Mouse (Mus musculus) retina, embryonic 14.5 days (tissue): ENCODE measurements around the gene Ganab.
A peak's percentile ranks its signal among the peaks of the same experiment; 100 is the strongest.
"Not testable (repeated sequence)": the region's sequence is repeated elsewhere in the genome, so short reads cannot be mapped to it uniquely, and the experiment has no call there.

Experiments used
- DNase-seq: peaks from one replicate; pipeline ENCODE4 v3.0.0-alpha.2; 2015; ENCODE audit warnings: low spot score

Ganab gene

DNA sequence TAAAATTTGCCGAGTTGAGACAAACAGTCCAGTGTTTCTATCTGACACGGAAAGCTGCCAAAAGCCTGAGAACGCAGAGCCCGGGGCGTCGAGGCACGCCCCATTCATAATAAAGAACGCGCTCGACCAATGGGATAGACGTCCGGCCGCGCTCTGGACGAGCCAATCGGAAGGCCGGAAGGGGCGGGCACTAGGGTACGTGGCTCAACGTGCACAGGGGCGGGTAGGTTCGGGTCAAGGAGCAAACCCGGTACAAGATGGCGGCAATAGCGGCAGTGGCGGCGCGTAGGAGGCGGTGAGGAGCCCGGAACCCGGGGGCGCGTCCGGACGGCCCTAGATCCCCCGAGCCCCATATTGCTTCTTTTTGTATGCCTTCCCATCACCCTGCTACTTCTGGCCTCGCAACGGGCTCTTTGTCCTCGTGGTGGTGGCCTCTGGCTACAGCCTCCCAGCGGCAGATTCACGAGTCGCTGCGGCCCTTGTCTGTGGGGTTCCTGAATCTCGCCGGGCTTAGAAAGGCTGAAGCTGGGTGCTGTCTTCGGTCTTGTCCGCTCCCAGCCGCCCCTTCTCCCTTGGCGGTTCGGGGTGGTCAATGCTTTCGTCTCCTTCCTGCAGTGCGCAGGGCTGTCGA is at the start of gene Ganab:
TSS of gene Ganab (plus strand) at position 207 of the 631 bp plus-strand sequence.
- DNase-seq: peak; percentile 98

DNA sequence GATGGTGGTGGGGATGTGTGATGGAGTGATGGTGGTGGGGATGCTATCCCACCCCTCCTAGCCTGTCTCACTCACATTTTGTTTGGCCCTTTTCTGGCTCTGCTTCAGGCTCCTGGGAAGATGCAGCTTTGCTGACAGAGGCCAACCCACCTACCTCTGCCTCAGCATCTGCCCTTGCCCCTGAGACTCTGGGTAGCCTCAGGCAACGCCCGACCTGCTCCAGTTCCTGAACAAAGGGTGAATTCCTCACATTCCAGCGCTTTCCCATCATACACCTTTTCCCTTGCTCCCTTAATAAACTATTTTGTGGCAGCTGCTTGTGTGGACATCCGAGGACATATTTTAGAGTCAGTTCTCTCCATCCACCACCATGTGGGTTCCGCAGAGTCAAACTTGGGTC is 49.5 kb upstream of the Ganab start:
- no peak for DNase-seq

DNA sequence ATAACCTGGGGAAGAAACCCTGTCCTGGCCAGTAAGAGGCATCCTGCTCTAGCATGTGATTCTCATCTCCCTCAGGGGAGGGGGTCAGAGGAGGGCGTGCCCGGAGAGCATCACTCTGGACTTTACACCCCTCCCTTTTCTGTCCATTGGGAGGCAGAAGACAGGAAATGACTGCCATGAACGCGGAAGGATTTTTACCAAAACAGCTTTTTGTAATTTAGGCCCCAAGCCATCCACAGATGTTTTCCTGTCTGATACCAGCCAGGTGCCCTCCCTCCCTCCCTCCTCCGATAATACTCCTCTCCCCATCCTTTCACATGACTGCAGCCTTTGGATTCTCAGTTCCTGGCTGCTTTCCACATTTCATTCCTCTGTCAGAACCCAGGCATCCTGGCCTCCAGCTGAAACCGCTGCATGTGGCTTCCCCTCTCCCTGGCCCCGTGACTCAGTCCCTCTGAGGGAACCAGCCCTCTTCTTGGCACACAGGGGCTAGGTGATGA is 47.4 kb upstream of the Ganab start, which contains the start of gene Lrrn4cl:
TSS of gene Lrrn4cl (plus strand) at position 367 of the 500 bp plus-strand sequence.
- peak; percentile 43 for DNase-seq

DNA sequence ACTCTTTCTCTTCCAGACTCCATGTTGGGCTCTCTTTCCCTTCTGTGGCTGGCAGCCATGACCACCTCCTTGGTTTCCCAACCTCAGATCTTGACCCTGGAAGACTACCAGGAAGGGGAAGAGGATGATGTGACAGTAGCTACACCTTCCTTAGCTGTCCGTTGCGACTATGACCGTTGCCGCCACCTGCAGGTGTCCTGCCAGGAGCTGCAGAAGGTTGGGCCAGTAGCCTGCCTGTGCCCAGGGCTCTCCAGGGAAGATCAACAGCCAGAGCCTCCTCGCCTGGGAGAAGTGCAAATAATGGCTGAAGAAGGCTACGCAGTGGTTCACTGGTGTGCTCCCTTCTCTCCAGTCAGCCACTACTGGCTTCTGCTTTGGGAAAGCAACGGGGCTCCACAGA is 46.2 kb upstream of the Ganab start:
- DNase-seq: no peak

DNA sequence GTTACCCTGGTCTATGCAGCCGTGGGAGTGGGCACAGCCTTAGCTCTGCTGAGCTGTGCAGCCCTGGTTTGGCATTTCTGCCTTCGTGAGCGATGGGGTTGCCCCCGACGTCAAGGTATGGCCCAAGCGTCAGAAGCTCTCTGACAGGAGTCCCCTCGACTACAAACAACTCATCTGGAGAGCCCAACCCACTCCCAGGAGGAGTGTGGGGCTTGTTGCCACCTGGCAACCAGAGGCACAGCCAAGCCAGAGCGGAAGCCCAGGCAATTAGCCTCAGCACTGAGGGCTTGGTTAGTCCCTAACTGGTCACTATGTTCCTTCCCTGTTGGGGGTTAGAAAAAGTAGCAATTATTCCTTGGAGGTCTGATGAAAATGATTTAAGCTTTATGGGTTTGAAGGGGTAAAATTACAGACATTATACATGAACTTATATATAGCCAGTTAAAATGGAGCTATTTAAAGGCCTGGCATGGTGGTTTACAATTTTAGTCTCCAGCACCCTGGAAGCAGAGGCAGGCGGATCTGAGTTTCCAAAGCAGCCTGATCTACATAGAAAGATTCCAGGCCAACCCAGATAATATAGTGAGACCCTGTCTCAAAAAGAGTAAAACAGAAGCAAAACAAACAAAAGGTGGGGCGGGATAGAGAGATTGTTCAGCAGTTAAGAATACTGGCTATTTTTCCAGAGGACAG is 45.5 kb upstream of the Ganab start:
- no peak for DNase-seq

DNA sequence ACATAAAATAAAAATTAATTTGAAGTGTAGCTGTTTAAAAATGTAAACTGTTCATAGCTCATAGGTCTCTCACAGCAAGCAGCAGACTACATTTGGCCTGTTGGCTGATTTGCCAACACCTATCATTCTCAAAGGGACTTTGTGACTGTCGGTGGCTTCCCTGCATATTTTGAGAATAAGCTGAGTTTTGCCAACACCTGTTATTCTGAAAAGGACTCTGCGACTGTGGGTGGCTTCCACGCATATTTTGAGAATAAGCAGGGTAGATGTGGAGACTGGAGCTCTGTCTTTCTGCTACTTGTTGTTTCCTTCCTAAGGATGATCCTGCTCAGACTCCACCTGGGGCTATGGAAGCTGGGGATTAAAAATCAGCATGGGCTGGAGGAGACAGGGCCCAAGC is 44.8 kb upstream of the Ganab start:
- DNase-seq: no peak

DNA sequence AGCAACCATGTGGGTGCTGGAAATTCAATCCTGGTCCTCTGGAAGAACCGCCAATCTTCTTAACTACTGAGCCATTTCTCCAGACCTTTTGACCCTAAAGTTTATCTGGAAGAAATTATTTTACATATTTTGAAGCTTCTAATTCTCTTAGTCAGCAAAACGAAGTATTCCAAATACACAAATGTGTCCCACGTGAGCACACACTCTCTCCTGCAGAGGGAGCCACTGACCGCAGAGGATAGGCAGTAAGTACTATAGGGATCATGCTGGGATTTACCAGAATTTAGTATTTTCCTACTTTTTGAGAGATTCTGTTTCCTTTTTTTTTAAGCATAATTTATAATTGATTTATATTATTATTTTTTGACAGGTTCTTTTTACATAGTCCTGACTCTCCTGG is 40.2 kb upstream of the Ganab start:
- peak; percentile 61 for DNase-seq

DNA sequence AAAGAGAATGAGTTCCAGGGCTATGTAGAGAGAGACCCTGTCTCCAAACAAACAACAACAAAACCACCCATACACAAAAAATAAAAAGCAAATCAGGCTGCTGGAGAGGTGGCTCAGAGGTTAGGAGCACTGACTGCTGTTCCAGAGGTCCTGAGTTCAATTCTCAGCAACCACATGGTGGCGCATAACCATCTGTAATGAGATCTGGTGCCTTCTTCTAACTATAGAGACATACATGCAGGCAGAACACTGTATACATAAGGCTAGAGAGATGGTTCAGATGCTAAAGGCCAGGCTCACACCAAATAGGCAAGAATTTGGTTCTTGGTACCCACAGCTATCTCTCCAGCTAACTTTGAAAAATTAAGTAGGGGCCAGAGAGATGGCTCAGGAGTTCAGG is 38.9 kb upstream of the Ganab start:
- peak; percentile 30 for DNase-seq

DNA sequence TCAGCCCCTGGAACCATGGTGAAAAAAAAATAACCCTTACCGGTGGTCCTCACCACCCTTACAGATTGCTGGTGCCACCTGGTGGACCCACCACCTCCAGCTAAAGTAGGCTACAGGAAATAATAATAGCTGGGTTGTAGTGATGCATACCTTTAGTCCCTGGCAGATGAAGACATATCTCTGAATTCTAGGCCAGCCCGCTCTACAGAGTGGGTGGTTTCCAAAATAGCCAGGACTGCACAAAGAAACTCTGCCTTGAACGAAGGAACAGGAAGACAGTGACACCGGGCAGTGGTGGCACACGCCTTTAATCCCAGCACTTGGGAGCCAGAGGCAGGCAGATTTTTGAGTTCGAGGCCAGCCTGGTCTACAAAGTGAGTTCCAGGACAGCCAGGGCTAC is 33.6 kb upstream of the Ganab start:
- DNase-seq: no peak

DNA sequence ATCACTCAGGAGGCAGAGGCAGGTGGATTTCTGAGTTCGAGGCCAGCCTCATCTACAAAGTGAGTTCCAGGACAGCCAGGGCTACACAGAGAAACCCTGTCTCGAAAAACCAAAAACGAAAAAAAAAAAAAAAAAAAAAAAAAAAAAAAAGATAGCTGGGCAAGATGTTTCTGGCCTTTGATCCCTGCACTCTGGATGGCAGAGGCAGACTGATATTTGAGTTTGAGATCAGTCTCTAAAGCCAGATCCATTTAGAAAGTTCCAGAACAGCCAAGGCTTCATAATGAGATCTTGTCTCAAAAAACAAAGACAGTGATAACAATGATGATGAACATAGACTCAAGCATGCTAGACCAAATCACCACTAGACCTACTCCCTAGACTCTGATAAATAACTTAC is 27.5 kb upstream of the Ganab start:
- DNase-seq: not testable (repeated sequence)

DNA sequence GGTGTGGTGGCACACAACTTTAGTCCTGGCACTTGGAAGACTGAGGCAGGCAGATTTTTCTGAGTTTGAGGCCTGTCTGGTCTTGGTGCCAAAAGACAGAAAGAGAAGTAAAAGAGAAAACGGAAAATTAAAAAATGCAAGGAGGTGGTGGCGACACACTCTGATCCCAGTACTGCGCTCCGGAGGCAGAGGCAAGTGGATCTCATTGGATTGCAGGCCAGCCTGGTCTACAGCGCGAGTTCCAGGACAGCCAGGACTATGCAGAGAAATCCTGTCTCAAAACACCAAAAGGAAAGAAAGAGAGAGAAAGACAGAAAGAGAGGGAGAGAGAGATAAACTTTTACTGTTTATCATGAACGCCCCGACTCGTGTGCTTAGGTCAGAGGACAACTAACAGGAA is 27.0 kb upstream of the Ganab start:
- no peak for DNase-seq

DNA sequence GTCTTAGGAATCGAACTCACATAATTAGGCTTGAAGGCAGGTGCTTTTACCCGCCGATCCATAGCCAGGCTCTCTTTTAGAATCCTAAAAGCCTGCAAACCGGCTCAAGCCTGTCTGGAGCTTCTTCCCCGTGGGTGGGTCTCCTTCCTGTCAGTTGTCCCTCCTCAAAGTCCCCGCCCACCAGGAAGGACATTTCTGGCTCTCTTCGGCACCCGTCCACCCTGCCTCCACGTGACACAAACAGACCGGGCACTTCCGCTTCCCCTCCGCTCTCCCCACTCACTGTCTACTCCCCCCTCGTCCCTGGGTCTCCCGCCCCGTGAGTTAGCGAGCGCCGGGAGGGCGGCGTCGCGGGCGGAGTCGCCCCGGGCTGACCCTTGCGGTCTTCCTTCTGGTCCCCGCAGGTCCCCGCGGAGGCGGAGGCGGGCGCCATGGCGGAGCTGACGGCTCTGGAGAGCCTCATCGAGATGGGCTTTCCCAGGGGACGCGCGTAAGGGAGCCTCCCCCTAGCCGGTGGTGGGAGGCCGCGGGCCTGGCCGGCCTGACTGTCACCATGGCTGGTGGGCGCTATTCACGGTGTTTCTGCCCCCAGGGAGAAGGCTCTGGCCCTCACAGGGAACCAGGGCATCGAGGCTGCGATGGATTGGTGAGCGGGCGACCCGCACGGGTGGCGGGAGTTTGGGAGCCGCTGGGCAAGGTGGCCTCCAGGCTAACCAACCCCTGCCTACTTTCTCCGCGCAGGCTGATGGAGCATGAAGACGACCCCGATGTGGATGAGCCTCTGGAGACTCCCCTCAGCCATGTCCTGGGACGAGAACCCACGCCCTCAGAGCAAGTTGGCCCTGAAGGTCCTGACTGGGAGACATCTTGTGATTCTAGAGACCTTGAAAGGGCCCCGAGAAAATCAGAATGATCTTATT is 26.3 kb upstream of the Ganab start, which contains the start of gene Ubxn1:
TSS of gene Ubxn1 (plus strand) at position 230 of the 920 bp plus-strand sequence.
- peak; percentile 97 for DNase-seq

DNA sequence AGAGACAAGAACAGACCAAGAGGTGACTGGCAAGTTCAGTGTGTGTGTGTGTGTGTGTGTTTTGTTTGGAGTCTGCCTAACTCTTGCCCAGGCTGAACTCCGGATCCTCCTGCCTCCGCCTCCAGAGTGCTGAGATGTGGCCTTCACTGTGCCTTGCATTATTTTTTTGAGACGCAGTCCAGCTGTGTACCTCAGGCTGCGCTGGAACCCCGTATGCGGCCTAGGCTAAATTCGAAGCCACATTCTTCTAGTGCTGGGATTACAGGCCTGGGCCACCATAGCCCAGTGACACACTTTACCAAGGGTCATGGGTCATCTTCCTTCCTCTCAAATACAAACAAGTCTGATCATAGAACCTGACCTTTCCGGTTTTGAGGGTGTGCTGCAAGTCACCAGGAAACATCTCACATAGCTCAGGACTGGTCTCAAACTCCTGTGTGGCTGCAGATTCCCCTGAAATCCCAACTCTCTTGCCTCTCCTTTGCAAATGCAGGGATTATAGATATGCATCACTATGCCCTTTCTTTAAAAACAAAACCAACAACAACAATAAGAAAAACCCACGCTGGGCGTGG is 25.5 kb upstream of the Ganab start:
- no peak for DNase-seq

DNA sequence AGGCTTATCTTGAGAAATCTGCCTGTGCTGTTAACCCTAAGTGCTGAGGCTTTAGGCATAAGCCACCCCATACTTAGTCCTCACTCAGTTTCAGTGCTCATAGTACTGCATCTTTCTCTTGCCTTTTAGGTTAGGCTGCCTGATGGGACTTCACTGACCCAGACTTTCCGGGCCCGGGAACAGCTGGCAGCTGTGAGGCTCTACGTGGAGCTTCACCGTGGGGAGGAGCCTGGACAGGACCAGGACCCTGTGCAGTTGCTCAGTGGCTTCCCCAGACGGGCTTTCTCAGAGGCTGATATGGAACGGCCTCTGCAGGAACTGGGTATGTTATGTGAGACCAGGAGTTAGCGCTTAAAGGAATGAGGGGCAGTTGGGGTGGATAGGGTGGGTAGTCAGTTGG is 22.8 kb upstream of the Ganab start:
- DNase-seq: no peak

DNA sequence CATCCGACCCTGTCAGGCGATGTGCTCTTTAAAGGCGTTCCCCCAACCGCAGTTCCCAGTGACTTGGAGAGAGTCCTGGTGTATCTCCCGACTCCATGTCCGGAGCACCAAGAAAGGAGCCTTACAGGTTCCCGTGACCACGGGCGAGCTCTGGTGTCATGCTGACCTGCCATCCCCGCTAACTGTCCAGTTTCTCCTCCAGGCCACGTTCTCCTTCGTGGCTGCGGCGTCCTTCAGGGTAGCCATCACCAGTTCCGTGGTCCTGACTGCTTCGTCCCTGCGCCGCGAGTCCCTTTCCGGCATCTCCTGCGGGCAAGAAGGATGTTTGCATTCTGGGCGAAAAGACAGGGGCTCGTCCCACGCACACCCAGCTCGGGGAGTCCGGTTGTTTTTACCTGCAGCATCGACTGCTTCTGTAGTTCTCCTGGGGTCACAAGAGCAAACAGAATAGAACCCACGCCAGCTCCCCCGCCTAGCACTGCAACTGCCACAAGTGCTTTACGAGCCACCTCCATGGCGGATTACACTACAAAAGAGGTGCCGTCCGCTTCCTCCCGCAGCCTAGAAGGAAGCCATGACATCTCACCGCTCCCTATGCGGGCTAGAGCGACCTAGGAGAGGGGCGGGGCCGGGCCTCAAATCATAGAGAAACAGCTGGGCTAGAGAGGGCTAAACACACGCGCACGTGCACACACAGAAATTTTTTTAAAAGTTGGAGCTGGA is 17.4 kb upstream of the Ganab start, which contains the start of gene Uqcc3:
TSS of gene Uqcc3 (minus strand) at position 613 of the 723 bp plus-strand sequence.
- peak; percentile 92 for DNase-seq

DNA sequence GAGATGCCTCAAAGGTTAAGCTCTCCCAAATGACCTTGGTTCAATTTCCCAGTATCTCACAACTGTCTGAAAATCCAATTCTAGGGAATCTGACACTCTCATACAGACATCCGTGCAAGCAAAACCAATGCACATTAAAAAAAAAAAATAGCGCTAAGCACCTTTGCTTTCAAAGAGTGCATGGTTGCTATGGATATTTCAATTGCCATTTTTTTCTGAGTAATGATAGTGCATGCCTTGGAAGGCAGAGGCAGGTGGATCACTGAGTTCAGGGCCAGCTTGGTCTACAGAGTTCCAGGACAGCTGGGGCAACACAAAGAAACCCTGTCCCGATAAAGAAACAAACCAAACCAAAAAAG is 16.9 kb upstream of the Ganab start:
- DNase-seq: no peak

DNA sequence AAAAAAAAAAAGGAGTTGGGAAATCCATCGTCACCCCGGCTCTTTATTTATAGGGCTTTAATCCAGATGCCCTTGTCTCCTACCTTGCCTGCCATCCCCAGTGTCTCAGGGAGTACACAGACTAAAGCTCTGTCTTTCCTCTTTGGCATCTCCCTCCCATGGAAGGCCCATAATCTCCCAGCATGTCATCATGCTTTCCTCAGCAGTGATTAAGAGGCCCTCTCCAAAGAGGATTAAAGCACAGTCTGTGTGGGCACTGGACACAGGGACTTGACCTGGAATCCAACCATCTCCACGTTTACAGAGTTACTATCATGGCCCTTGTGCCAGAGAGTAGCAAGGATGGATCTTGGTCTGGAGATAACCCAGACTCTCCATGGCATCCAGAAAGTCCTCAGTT is 14.3 kb upstream of the Ganab start, which contains the start of the genes Lbhd1 and Gm49403:
TSS of gene Lbhd1 (plus strand) at position 117 of the 400 bp plus-strand sequence.
TSS of gene Gm49403 (plus strand) at position 315 of the 400 bp plus-strand sequence.
- no peak for DNase-seq

DNA sequence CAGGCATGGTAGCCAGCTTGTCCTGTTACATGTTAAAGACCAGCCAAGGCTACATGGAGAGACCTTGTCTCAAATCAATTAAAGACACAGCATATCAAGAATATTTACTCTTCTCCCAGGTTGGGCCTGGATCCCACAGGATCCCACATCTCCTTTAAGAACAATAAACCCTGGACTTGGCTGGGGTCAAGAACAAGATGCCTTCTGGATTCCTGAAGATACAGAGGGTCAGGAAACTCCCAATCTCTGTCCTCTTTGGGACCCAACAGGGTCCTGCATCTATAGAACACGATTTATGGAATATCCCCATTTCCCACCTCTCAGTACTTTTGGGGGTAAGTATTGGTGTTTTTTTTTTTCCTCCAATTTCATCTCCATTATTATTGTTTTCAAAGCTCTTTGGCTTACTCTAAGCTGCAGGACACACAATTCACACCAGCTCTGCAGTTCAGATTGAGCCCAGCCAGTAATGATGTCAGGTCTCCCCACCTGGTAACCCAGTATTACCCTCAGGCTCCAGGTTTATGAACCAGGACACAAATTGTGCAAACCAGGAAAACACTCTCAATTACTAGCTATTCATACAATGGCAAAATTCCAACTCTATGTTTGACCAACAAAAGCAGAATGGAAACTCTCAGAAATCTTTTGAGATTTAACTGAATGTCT is 10.8 kb upstream of the Ganab start:
- no peak for DNase-seq

DNA sequence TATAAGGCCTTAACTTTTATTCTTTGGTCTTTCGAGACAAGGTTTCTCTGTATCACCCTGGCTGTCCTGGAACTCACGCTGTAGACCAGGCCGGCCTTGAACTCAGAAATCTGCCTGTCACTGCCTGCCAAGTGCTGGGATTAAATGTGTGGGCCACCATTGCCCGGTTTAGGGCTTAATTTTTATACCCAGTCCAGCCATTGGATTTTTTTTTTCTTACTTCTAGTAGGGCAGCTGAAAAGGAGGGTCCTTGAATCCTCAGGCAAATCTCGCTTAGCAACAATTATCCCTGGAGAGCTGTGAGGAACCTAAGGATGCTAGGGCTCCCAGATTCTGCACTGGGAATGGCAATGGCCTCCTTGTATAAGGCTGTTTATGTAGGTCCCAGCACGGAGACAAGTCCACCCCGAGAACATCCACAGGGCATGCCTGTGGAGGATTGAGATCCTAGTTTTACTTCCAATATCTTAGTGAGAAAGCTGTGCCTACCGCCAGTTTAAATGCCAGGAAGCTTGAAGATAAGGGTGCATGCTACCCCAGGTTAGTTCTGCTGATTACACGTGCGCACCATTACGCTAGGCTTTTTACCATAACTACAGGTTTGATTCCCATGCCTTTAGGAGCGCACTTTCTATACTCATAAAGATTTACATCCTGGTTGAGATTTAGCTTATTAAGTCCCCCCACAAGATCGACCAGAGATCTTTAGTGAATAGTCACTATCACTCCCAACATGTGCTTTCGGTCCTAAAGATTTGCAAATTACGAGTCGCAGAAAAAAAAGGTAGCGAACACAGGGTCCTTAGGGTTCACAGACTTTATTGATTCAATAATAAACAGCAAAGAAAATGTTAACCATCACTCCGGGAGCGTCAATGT is 10.0 kb upstream of the Ganab start:
- DNase-seq: no peak
